Mouse (Mus musculus): ENCODE measurements at regions not wholly inside any gene's neighbourhood (a gene's known extent, or its start where the extent isn't known, plus 50 kb on each side); places are given as distances from the start of the nearest gene placed in this dataset.

- Histone ChIP-seq H3K27me3 (ENCODE audit: control insufficient read depth, insufficient read depth, insufficient read length) (no peaks in the 10 kb centered on the region), H3K36me3 (ENCODE audit: control insufficient read depth, insufficient read depth) (no peaks in the 10 kb centered on the region), H3K79me3 (ENCODE audit: low read depth) (no peaks in the 10 kb centered on the region), H3ac (ENCODE audit: control insufficient read depth, insufficient read length, low read depth) (no peak overlapping the region), H3K79me2 (ENCODE audit: control insufficient read depth, insufficient read depth) (no peaks in the 10 kb centered on the region), H3K4me3 (ENCODE audit: insufficient read depth, poor library complexity, severe bottlenecking) (no peak overlapping the region)
- TF ChIP-seq MYOG (IDR thresholded peaks at IDR 0.05; ENCODE audit: control insufficient read depth, extremely low read depth, insufficient read length) (no peak), CEBPB (IDR thresholded peaks at IDR 0.05; ENCODE audit: low read depth) (no peak)
Observed at GRCm38 (mm10) chr5:149920326-149920725, 98.1 kb upstream of the Rxfp2 start.

- no peaks in the 10 kb centered on the region for H3K79me3 ChIP-seq (ENCODE audit: low read depth)
- H3K36me3 ChIP-seq (ENCODE audit: control insufficient read depth, insufficient read depth) = no peaks in the 10 kb centered on the region
- H3K27me3 ChIP-seq (ENCODE audit: control insufficient read depth, insufficient read depth, insufficient read length) = no peaks in the 10 kb centered on the region
- no peak for TF ChIP-seq USF1 (IDR thresholded peaks at IDR 0.05; ENCODE audit: low read depth)
- no peak for TF ChIP-seq MAX (IDR thresholded peaks at IDR 0.05)
- TF ChIP-seq MYOD1 (IDR thresholded peaks at IDR 0.05; ENCODE audit: control insufficient read depth, insufficient read length, low read depth) = no peak
- no peak overlapping the region for H3K4me3 ChIP-seq (ENCODE audit: insufficient read depth, poor library complexity, severe bottlenecking)
- H3ac ChIP-seq (ENCODE audit: control insufficient read depth, insufficient read length, low read depth) = no peak overlapping the region
- no peaks in the 10 kb centered on the region for H3K79me2 ChIP-seq (ENCODE audit: control insufficient read depth, insufficient read depth)
Observed at GRCm38 (mm10) chr5:149924501-149924900, 94.0 kb upstream of the Rxfp2 start.

GRCm38 (mm10) chr5:149926786-149927185 lies 91.7 kb upstream of the Rxfp2 start:
- no peaks in the 10 kb centered on the region for H3K27me3 ChIP-seq (ENCODE audit: control insufficient read depth, insufficient read depth, insufficient read length)
- H3K79me3 ChIP-seq (ENCODE audit: low read depth) = no peaks in the 10 kb centered on the region
- no peak overlapping the region for H3K4me3 ChIP-seq (ENCODE audit: insufficient read depth, poor library complexity, severe bottlenecking)
- no peaks in the 10 kb centered on the region for H3K36me3 ChIP-seq (ENCODE audit: control insufficient read depth, insufficient read depth)
- TF ChIP-seq CEBPB (IDR thresholded peaks at IDR 0.05; ENCODE audit: low read depth) (no peak), MAX (IDR thresholded peaks at IDR 0.05) (no peak), MYOG (IDR thresholded peaks at IDR 0.05; ENCODE audit: control insufficient read depth, extremely low read depth, insufficient read length) (no peak), FOSL1 (IDR thresholded peaks at IDR 0.05; ENCODE audit: insufficient read depth, low read length, poor library complexity, severe bottlenecking) (no peak), USF1 (IDR thresholded peaks at IDR 0.05; ENCODE audit: low read depth) (no peak), MYOD1 (IDR thresholded peaks at IDR 0.05; ENCODE audit: control insufficient read depth, insufficient read length, low read depth) (no peak), CTCF (IDR thresholded peaks at IDR 0.05; ENCODE audit: control insufficient read depth, insufficient read depth, insufficient read length) (no peak)
- H3K79me2 ChIP-seq (ENCODE audit: control insufficient read depth, insufficient read depth) = no peaks in the 10 kb centered on the region
- H3ac ChIP-seq (ENCODE audit: control insufficient read depth, insufficient read length, low read depth) = no peak overlapping the region

GRCm38 (mm10) chr5:149931574-149932161 lies 86.8 kb upstream of the Rxfp2 start:
- H3K27me3 ChIP-seq (ENCODE audit: control insufficient read depth, insufficient read depth, insufficient read length) = no peaks in the 10 kb centered on the region
- no peak for TF ChIP-seq MYOD1 (IDR thresholded peaks at IDR 0.05; ENCODE audit: control insufficient read depth, insufficient read length, low read depth)
- no peak for TF ChIP-seq CTCF (IDR thresholded peaks at IDR 0.05; ENCODE audit: control insufficient read depth, insufficient read depth, insufficient read length)
- no peak for TF ChIP-seq CEBPB (IDR thresholded peaks at IDR 0.05; ENCODE audit: low read depth)
- no peak for TF ChIP-seq MYOG (IDR thresholded peaks at IDR 0.05; ENCODE audit: control insufficient read depth, extremely low read depth, insufficient read length)
- no peak for TF ChIP-seq MAX (IDR thresholded peaks at IDR 0.05)
- no peak for TF ChIP-seq FOSL1 (IDR thresholded peaks at IDR 0.05; ENCODE audit: insufficient read depth, low read length, poor library complexity, severe bottlenecking)
- TF ChIP-seq USF1 (IDR thresholded peaks at IDR 0.05; ENCODE audit: low read depth) = no peak
- H3ac ChIP-seq (ENCODE audit: control insufficient read depth, insufficient read length, low read depth) = no peak overlapping the region
- no peaks in the 10 kb centered on the region for H3K79me3 ChIP-seq (ENCODE audit: low read depth)
- H3K36me3 ChIP-seq (ENCODE audit: control insufficient read depth, insufficient read depth) = no peaks in the 10 kb centered on the region
- no peak overlapping the region for H3K4me3 ChIP-seq (ENCODE audit: insufficient read depth, poor library complexity, severe bottlenecking)
- H3K79me2 ChIP-seq (ENCODE audit: control insufficient read depth, insufficient read depth) = no peaks in the 10 kb centered on the region

GRCm38 (mm10) chr5:149932220-149932619 lies 86.3 kb upstream of the Rxfp2 start:
- TF ChIP-seq FOSL1 (IDR thresholded peaks at IDR 0.05; ENCODE audit: insufficient read depth, low read length, poor library complexity, severe bottlenecking) (no peak), CTCF (IDR thresholded peaks at IDR 0.05; ENCODE audit: control insufficient read depth, insufficient read depth, insufficient read length) (no peak), USF1 (IDR thresholded peaks at IDR 0.05; ENCODE audit: low read depth) (no peak), MYOG (IDR thresholded peaks at IDR 0.05; ENCODE audit: control insufficient read depth, extremely low read depth, insufficient read length) (no peak), MAX (IDR thresholded peaks at IDR 0.05) (no peak), MYOD1 (IDR thresholded peaks at IDR 0.05; ENCODE audit: control insufficient read depth, insufficient read length, low read depth) (no peak), CEBPB (IDR thresholded peaks at IDR 0.05; ENCODE audit: low read depth) (no peak)
- Histone ChIP-seq H3K27me3 (ENCODE audit: control insufficient read depth, insufficient read depth, insufficient read length) (no peaks in the 10 kb centered on the region), H3K79me3 (ENCODE audit: low read depth) (no peaks in the 10 kb centered on the region), H3ac (ENCODE audit: control insufficient read depth, insufficient read length, low read depth) (no peak overlapping the region), H3K4me3 (ENCODE audit: insufficient read depth, poor library complexity, severe bottlenecking) (no peak overlapping the region), H3K36me3 (ENCODE audit: control insufficient read depth, insufficient read depth) (no peaks in the 10 kb centered on the region), H3K79me2 (ENCODE audit: control insufficient read depth, insufficient read depth) (no peaks in the 10 kb centered on the region)

- Histone ChIP-seq H3K79me2 (ENCODE audit: control insufficient read depth, insufficient read depth) (no peaks in the 10 kb centered on the region), H3ac (ENCODE audit: control insufficient read depth, insufficient read length, low read depth) (no peak overlapping the region), H3K36me3 (ENCODE audit: control insufficient read depth, insufficient read depth) (no peaks in the 10 kb centered on the region), H3K27me3 (ENCODE audit: control insufficient read depth, insufficient read depth, insufficient read length) (no peaks in the 10 kb centered on the region), H3K4me3 (ENCODE audit: insufficient read depth, poor library complexity, severe bottlenecking) (no peak overlapping the region), H3K79me3 (ENCODE audit: low read depth) (no peaks in the 10 kb centered on the region)
- TF ChIP-seq MYOG (IDR thresholded peaks at IDR 0.05; ENCODE audit: control insufficient read depth, extremely low read depth, insufficient read length) (no peak), MYOD1 (IDR thresholded peaks at IDR 0.05; ENCODE audit: control insufficient read depth, insufficient read length, low read depth) (no peak), FOSL1 (IDR thresholded peaks at IDR 0.05; ENCODE audit: insufficient read depth, low read length, poor library complexity, severe bottlenecking) (no peak), CTCF (IDR thresholded peaks at IDR 0.05; ENCODE audit: control insufficient read depth, insufficient read depth, insufficient read length) (no peak), MAX (IDR thresholded peaks at IDR 0.05) (no peak), CEBPB (IDR thresholded peaks at IDR 0.05; ENCODE audit: low read depth) (no peak)
Observed at GRCm38 (mm10) chr5:149945651-149946050, 72.8 kb upstream of the Rxfp2 start.
